Mouse (Mus musculus) neural tube, embryonic 13.5 days (tissue): Measurements from ENCODE around the gene Vmn1r80. TPM values are rescaled to one million over a fixed set of nuclear protein-coding genes. Genes with fewer than 3 reads are reported as not detected.
"Not testable (repeated sequence)": the region's sequence is repeated elsewhere in the genome, so short reads cannot be mapped to it uniquely, and the experiment has no call there.

Source experiments
- ATAC-seq: fragments of 200-750 bp; cut with Nextera tagmentation; 2 replicates; pipeline ENCODE4 v1.8.0; 2017; ENCODE audit warnings: low read depth, mild to moderate bottlenecking, moderate TSS enrichment, moderate library complexity
- H3K27ac ChIP-seq: fragments of 300-500 bp; sonication (generic); replicated peaks from 2 replicates; pipeline ENCODE4 v1.5.1; 2015; ENCODE audit warnings: moderate library complexity, mild to moderate bottlenecking, inconsistent platforms
- H3K27me3 ChIP-seq: fragments of 300-500 bp; sonication (generic); 2 replicates; pipeline ENCODE4 v1.6.1; 2015; ENCODE audit warnings: mild to moderate bottlenecking, inconsistent platforms
- H3K36me3 ChIP-seq: fragments of 300-500 bp; sonication (generic); 2 replicates; pipeline ENCODE4 v1.6.1; 2015; ENCODE audit warnings: mild to moderate bottlenecking, inconsistent platforms
- H3K4me1 ChIP-seq: fragments of 300-500 bp; sonication (generic); replicated peaks from 2 replicates; pipeline ENCODE4 v1.6.1; 2015; ENCODE audit warnings: inconsistent platforms
- H3K4me2 ChIP-seq: fragments of 300-500 bp; sonication (generic); 2 replicates; pipeline ENCODE4 v1.6.1; 2015; ENCODE audit warnings: inconsistent platforms, mild to moderate bottlenecking, moderate library complexity
- H3K4me3 ChIP-seq: fragments of 300-500 bp; sonication (generic); 2 replicates; pipeline ENCODE4 v1.5.1; 2015; ENCODE audit warnings: mild to moderate bottlenecking, inconsistent platforms
- H3K9ac ChIP-seq: fragments of 300-500 bp; sonication (generic); 2 replicates; pipeline ENCODE4 v1.6.1; 2015; ENCODE audit warnings: moderate library complexity, mild to moderate bottlenecking, inconsistent platforms
- H3K9me3 ChIP-seq: fragments of 300-500 bp; sonication (generic); 2 replicates; pipeline ENCODE4 v1.6.1; 2016; ENCODE audit warnings: inconsistent platforms
- WGBS: fragments of 180-500 bp; shearing (Covaris S2); methylation state at CpG from one replicate; pipeline ENCODE4 v1.1.7; 2015; 5-methylcytosine and 5-hydroxymethylcytosine counted together
- polyA plus RNA-seq: library from polyadenylated mRNA; unstranded; fragments of >200 nt; fragmentation: Nextera tagmentation; extraction: Ambion mirVana; gene quantifications from 2 replicates; pipeline ENCODE4 v1.2.1, GENCODE M21; 2015

Gene Vmn1r80
- polyA plus RNA-seq = not detected in 2 replicates

GRCm38 (mm10) chr7:12188986-12189385 lies at the start of gene Vmn1r80:
Gene Vmn1r80 (plus strand): TSS chr7:12189286.
- no peaks in the 10 kb centered on the region for H3K27me3 ChIP-seq
- no peak within 1 kb of the TSS for H3K27ac ChIP-seq
- WGBS = 87% methylated on average over 1 of the region's 1 CpGs
- ATAC-seq = no peak
- H3K9me3 ChIP-seq = peaks cover 4% of the 10 kb centered on the region; the same call in 1 of the 2 replicates
- H3K4me1 ChIP-seq = no peaks in the 10 kb centered on the region
- no peak within 1 kb of the TSS for H3K9ac ChIP-seq
- H3K36me3 ChIP-seq = no peaks in the 10 kb centered on the region
- no peak within 1 kb of the TSS for H3K4me2 ChIP-seq
- H3K4me3 ChIP-seq = no peak within 1 kb of the TSS

- Histone ChIP-seq H3K27ac (no peak within 1 kb of the TSS), H3K9me3 (peaks cover 2% of the 10 kb centered on the region; the same call in 1 of the 2 replicates), H3K4me1 (no peaks in the 10 kb centered on the region), H3K9ac (no peak within 1 kb of the TSS), H3K4me2 (no peak within 1 kb of the TSS), H3K4me3 (no peak within 1 kb of the TSS), H3K27me3 (no peaks in the 10 kb centered on the region), H3K36me3 (no peaks in the 10 kb centered on the region)
- 61% methylated on average over 2 of the region's 2 CpGs for WGBS
- no peak for ATAC-seq
Observed at GRCm38 (mm10) chr7:12149957-12150356, 39.1 kb upstream of the Vmn1r80 start, which contains the start of gene Vmn1r78. Gene Vmn1r78 (plus strand): TSS chr7:12150257.

GRCm38 (mm10) chr7:12156463-12156862 lies 32.6 kb upstream of the Vmn1r80 start:
- not testable (repeated sequence) for ATAC-seq, H3K36me3 ChIP-seq, H3K4me2 ChIP-seq, H3K4me1 ChIP-seq, H3K9me3 ChIP-seq, H3K27me3 ChIP-seq, H3K4me3 ChIP-seq, H3K27ac ChIP-seq, H3K9ac ChIP-seq
- WGBS = 65% methylated on average over 1 of the region's 1 CpGs

GRCm38 (mm10) chr7:12170979-12171378 lies 18.1 kb upstream of the Vmn1r80 start, which contains the start of gene Vmn1r79:
Gene Vmn1r79 (plus strand): TSS chr7:12171279.
- H3K4me1 ChIP-seq, H3K9ac ChIP-seq, H3K4me3 ChIP-seq, H3K27me3 ChIP-seq, ATAC-seq, H3K4me2 ChIP-seq, H3K9me3 ChIP-seq, H3K36me3 ChIP-seq, H3K27ac ChIP-seq: not testable (repeated sequence)

- H3K4me2 ChIP-seq, H3K4me1 ChIP-seq, H3K27me3 ChIP-seq, H3K27ac ChIP-seq, H3K4me3 ChIP-seq, H3K9ac ChIP-seq, H3K36me3 ChIP-seq, H3K9me3 ChIP-seq, ATAC-seq: not testable (repeated sequence)
- 69% methylated on average over 2 of the region's 2 CpGs for WGBS
Observed at GRCm38 (mm10) chr7:12172926-12173325, 16.2 kb upstream of the Vmn1r80 start.

- Histone ChIP-seq H3K4me1 (no peaks in the 10 kb centered on the region), H3K4me2 (no peak overlapping the region), H3K36me3 (no peaks in the 10 kb centered on the region), H3K9me3 (peaks cover 16% of the 10 kb centered on the region; the same call in 1 of the 2 replicates), H3K27me3 (no peaks in the 10 kb centered on the region), H3K9ac (no peak overlapping the region), H3K27ac (no peak overlapping the region), H3K4me3 (no peak overlapping the region)
- ATAC-seq = no peak
- 69% methylated on average over 2 of the region's 2 CpGs for WGBS
Observed at GRCm38 (mm10) chr7:12204141-12204540, 15.1 kb downstream of the Vmn1r80 start.

Other genes with a start within 250 kb of the Vmn1r80 start
- not detected in 2 replicates for gene Vmn1r77, start 152.5 kb upstream of the Vmn1r80 start, polyA plus RNA-seq
- not detected in 2 replicates for gene Vmn1r78, start 39.0 kb upstream of the Vmn1r80 start, polyA plus RNA-seq
- gene Vmn1r79, start 18.0 kb upstream of the Vmn1r80 start, polyA plus RNA-seq = not detected in 2 replicates
- not detected in 2 replicates for gene Vmn1r81, start 79.0 kb downstream of the Vmn1r80 start, polyA plus RNA-seq
- not detected in 2 replicates for gene Vmn1r82, start 111.1 kb downstream of the Vmn1r80 start, polyA plus RNA-seq
- gene Vmn1r83, start 140.2 kb downstream of the Vmn1r80 start, polyA plus RNA-seq = not detected in 2 replicates
- not detected in 2 replicates for gene Vmn1r84, start 180.0 kb downstream of the Vmn1r80 start, polyA plus RNA-seq
- 6.6 and 6.8 TPM in 2 replicates for gene Zfp551, start 233.5 kb downstream of the Vmn1r80 start, polyA plus RNA-seq